In the genomic region with DNA sequence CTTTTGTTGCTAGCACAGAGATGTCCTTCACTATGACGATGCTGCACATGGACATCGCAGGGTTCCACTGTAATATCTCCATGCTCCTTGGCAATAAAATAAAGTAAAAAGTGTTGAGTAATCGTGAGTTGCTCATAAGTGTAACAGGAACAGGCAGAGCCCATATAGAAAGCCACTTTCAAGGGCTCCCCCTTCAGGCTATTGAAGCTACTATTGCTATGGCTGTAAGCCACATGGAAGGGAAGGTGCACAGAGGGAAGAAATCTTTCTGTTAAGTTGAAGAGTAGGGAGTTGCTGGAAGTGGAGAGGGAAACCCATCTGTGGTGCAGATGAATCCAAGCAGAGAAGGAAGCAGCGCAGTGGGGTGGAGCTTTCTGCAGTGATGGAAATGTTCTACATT, we compare ENCODE assay signal across 10 mouse cellular contexts. TPM values are rescaled to one million over a fixed set of nuclear protein-coding genes. Genes with fewer than 3 reads are reported as not detected.
DNase-seq lines count a peak whose midpoint lies in the region; ATAC-seq and TF ChIP-seq lines count a peak whose summit lies in the region.
"Had no signal": no experiment of that assay in that cellular context is flagged by ENCODE, and none has a peak within 500 bp of the region (broad histone marks: within the 10 kb centered on the region; RNA-seq: fewer than 3 reads in every experiment).

No protein-coding gene starts in this region.

- H3K4me1 ChIP-seq in liver, postnatal 0 days (ENCODE audit: insufficient read depth) = peaks cover 7% of the 10 kb centered on the region; the same call in 1 of the 2 replicates
- H3K4me1 ChIP-seq in cortical plate, adult 2 months (ENCODE audit: control insufficient read depth, insufficient read depth, low read length) = no peaks in the 10 kb centered on the region

- DNase-seq in frontal cortex, postnatal 10 days (ENCODE audit: low spot score in 2 of 2) = peak; percentile 8 to 13
- DNase-seq in frontal cortex, postnatal 25 days (ENCODE audit: low spot score in 2 of 2) = no peak
- no peak for DNase-seq in liver, postnatal 0 days
- DNase-seq in liver = no peak
- no peak for DNase-seq in cerebellum, adult 9-10 months
- no peak for DNase-seq in cerebellum, adult 18-20 months

- no peak overlapping the region for H3K4me3 ChIP-seq in liver, postnatal 0 days (ENCODE audit: low read depth, low read length)
- no peak overlapping the region for H3K4me3 ChIP-seq in cortical plate, adult 2 months (ENCODE audit: insufficient read depth, low read length)
- H3K4me3 ChIP-seq: erythroblast, embryonic 14.5 days; neural tube, embryonic 12.5 days had no signal

- peak; percentile 54 for TF ChIP-seq CTCF in liver, postnatal 0 days (IDR thresholded peaks at IDR 0.05; ENCODE audit: low read depth)
- 0 out of 2 replicates have a peak, but pooled peaks have one; percentile 8 for TF ChIP-seq CTCF in cortical plate, adult 2 months (IDR thresholded peaks at IDR 0.05; ENCODE audit: extremely low read depth, insufficient read depth, low read length)

- no peak for ATAC-seq in liver, postnatal 0 days
- ATAC-seq in megakaryocyte progenitor cell, adult 5-6 weeks (replicated peaks; ENCODE audit: poor library complexity) = peak; percentile 78

- no peak overlapping the region for H3K27ac ChIP-seq in liver, postnatal 0 days (ENCODE audit: low read depth)
- H3K27ac ChIP-seq in cortical plate, adult 2 months (ENCODE audit: insufficient read depth, low read length) = no peak overlapping the region
- H3K27ac ChIP-seq: neural tube, embryonic 12.5 days had no signal

- H3K9ac ChIP-seq in liver, postnatal 0 days (replicated peaks) = no peak overlapping the region
- H3K9ac ChIP-seq: neural tube, embryonic 12.5 days had no signal

- no peak overlapping the region for H3K4me2 ChIP-seq in liver, postnatal 0 days (ENCODE audit: low read depth, low read length)
- H3K4me2 ChIP-seq: neural tube, embryonic 12.5 days had no signal

- no peaks in the 10 kb centered on the region for H3K36me3 ChIP-seq in liver, postnatal 0 days (replicated peaks; ENCODE audit: insufficient read depth, low read length)
- H3K36me3 ChIP-seq: neural tube, embryonic 12.5 days had no signal

- no peak for TF ChIP-seq EP300 in liver, postnatal 0 days (IDR thresholded peaks at IDR 0.05; ENCODE audit: low read depth)

- H3K9me3 ChIP-seq in liver, postnatal 0 days (ENCODE audit: low read length) = no peaks in the 10 kb centered on the region
- H3K9me3 ChIP-seq: neural tube, embryonic 12.5 days had no signal

- WGBS in liver, postnatal 0 days (ENCODE audit: insufficient replicate concordance) = 65% methylated on average over 4 of the region's 4 CpGs

- H3K27me3 ChIP-seq in liver, postnatal 0 days (ENCODE audit: insufficient read depth, low read length) = no peaks in the 10 kb centered on the region

- TF ChIP-seq POLR2A in cortical plate, adult 2 months (IDR thresholded peaks at IDR 0.05; ENCODE audit: extremely low read depth, insufficient read depth, low read length) = no peak

RNA-seq across cellular contexts. Expression of a gene that starts 4.1 kb away (rescaled TPM):
- polyA plus RNA-seq in liver, postnatal 0 days (2015; fragmentation: Nextera tagmentation; extraction: Ambion mirVana) = 17.1 and 22.6 TPM in 2 replicates
- polyA plus RNA-seq in cortical plate, adult 2 months (2012; rRNA removed) = 1.7 and 2.0 TPM in 2 replicates
- not detected in 2 replicates for total RNA-seq in megakaryocyte progenitor cell, adult 5-6 weeks (2015)
- not detected in 2 replicates for total RNA-seq in megakaryocyte progenitor cell, adult 5-6 weeks (2017)
- polyA plus RNA-seq: erythroblast, embryonic 14.5 days had no signal

Comparison
In these comparisons a context has a peak if more than half of its experiments do, and no peak if none do; other contexts are left out.
1. DNase-seq: peak in frontal cortex, postnatal 10 days (2 of 2); none in frontal cortex, postnatal 25 days (0 of 2), liver, postnatal 0 days (single experiment), liver (single experiment), cerebellum, adult 9-10 months (single experiment) and cerebellum, adult 18-20 months (0 of 2).